Mouse (Mus musculus): Measurements from ENCODE around the gene Gm42957.

DNA sequence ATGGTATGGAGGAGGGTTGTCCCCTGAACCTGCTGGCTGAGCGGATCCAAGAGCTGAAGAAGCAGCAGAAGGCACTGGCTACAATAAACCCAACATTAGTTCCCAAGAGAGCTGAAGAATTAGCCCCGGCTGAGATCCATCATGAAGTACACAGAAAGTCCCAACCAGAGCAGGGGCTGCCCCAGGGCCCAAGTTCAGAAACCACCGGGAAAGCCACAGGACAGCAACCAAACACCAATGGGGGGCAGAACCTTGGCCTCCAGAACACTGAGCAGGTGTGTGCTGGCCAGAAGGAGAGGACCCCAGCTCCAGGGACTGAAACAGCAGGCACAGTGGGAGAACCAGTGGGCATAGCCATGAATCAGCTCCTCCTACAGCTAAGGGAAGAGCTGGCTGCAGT, 48.2 kb downstream of the Gm42957 start:
- TF ChIP-seq CTCF (IDR thresholded peaks at IDR 0.05; ENCODE audit: low read depth): no peak
- no peak for TF ChIP-seq EP300 (optimal IDR thresholded peaks at IDR 0.05)

Measured in stomach, postnatal 0 days (tissue).